Mouse (Mus musculus) liver, embryonic 12.5 days (tissue): ENCODE data around the gene Prex1. TPM values are rescaled to one million over a fixed set of nuclear protein-coding genes. Genes with fewer than 3 reads are reported as not detected.
"Not testable (repeated sequence)": the region's sequence is repeated elsewhere in the genome, so short reads cannot be mapped to it uniquely, and the experiment has no call there.

Experiments
- ATAC-seq: fragments of 200-750 bp; cut with Nextera tagmentation; 2 replicates; pipeline ENCODE4 v1.8.0; 2017; ENCODE audit warnings: moderate number of reproducible peaks, mild to moderate bottlenecking, moderate library complexity
- H3K27ac ChIP-seq: fragments of 300-500 bp; sonication (generic); 2 replicates; pipeline ENCODE4 v1.5.1; 2016; ENCODE audit warnings: mild to moderate bottlenecking
- H3K27me3 ChIP-seq: fragments of 300-500 bp; sonication (generic); replicated peaks from 2 replicates; pipeline ENCODE4 v1.6.1; 2016; ENCODE audit warnings: mild to moderate bottlenecking, moderate library complexity
- H3K36me3 ChIP-seq: fragments of 300-500 bp; sonication (generic); 2 replicates; pipeline ENCODE4 v1.6.1; 2016; ENCODE audit warnings: mild to moderate bottlenecking, moderate library complexity
- H3K4me1 ChIP-seq: fragments of 300-500 bp; sonication (generic); 2 replicates; pipeline ENCODE4 v1.6.1; 2016
- H3K4me2 ChIP-seq: fragments of 300-500 bp; sonication (generic); 2 replicates; pipeline ENCODE4 v1.6.1; 2016; ENCODE audit warnings: mild to moderate bottlenecking, moderate library complexity
- H3K4me3 ChIP-seq: fragments of 300-500 bp; sonication (generic); 2 replicates; pipeline ENCODE4 v1.5.1; 2016; ENCODE audit warnings: mild to moderate bottlenecking, moderate library complexity
- H3K9ac ChIP-seq: fragments of 300-500 bp; sonication (generic); 2 replicates; pipeline ENCODE4 v1.6.1; 2016; ENCODE audit warnings: mild to moderate bottlenecking, moderate library complexity
- H3K9me3 ChIP-seq: fragments of 300-500 bp; sonication (generic); replicated peaks from 2 replicates; pipeline ENCODE4 v1.6.1; 2016; ENCODE audit warnings: mild to moderate bottlenecking, moderate library complexity
- WGBS: fragments of 180-500 bp; shearing (Covaris S2); methylation state at CpG from one replicate; pipeline ENCODE4 v1.1.7; 2016; ENCODE audit not compliant: insufficient replicate concordance; 5-methylcytosine and 5-hydroxymethylcytosine counted together
- polyA plus RNA-seq: library from polyadenylated mRNA; unstranded; fragments of >200 nt; fragmentation: Nextera tagmentation; extraction: Ambion mirVana; gene quantifications from 2 replicates; pipeline ENCODE4 v1.2.1, GENCODE M21; 2016

The Prex1 gene
- polyA plus RNA-seq, 1 experiment from 2014 or later: 17.5 TPM

- WGBS: 62% methylated on average over 7 of the region's 7 CpGs
- no peaks in the 10 kb centered on the region for H3K9me3 ChIP-seq
- H3K4me2 ChIP-seq: no peak overlapping the region
- no peak for ATAC-seq
- no peaks in the 10 kb centered on the region for H3K4me1 ChIP-seq
- no peak overlapping the region for H3K27ac ChIP-seq
- peaks cover 5% of the 10 kb centered on the region; the same call in 1 of the 2 replicates for H3K27me3 ChIP-seq
- no peak overlapping the region for H3K4me3 ChIP-seq
- H3K9ac ChIP-seq: no peak overlapping the region
- no peaks in the 10 kb centered on the region for H3K36me3 ChIP-seq
These were observed 23.7 kb upstream of the Prex1 start for GRCm38 (mm10) chr2:166737307-166737706.

- Histone ChIP-seq H3K4me2 (no peak overlapping the region), H3K9ac (no peak overlapping the region), H3K9me3 (0 out of 2 replicates have a peak, but pooled peaks cover 3% of the 10 kb centered on the region), H3K36me3 (no peaks in the 10 kb centered on the region), H3K4me1 (peaks cover 11% of the 10 kb centered on the region), H3K4me3 (no peak overlapping the region), H3K27me3 (no peaks in the 10 kb centered on the region), H3K27ac (no peak overlapping the region)
- WGBS: 52% methylated on average over 15 of the region's 15 CpGs
- ATAC-seq: no peak
These were observed 21.9 kb upstream of the Prex1 start for GRCm38 (mm10) chr2:166735469-166736001.

- no peaks in the 10 kb centered on the region for H3K27me3 ChIP-seq
- H3K9ac ChIP-seq: no peak overlapping the region
- H3K27ac ChIP-seq: no peak overlapping the region
- no peaks in the 10 kb centered on the region for H3K36me3 ChIP-seq
- no peak for ATAC-seq
- 77% methylated on average over 2 of the region's 2 CpGs for WGBS
- 0 out of 2 replicates have a peak, but pooled peaks cover 3% of the 10 kb centered on the region for H3K9me3 ChIP-seq
- no peak overlapping the region for H3K4me2 ChIP-seq
- H3K4me1 ChIP-seq: peaks cover 25% of the 10 kb centered on the region
- H3K4me3 ChIP-seq: no peak overlapping the region
These were observed 19.2 kb upstream of the Prex1 start for GRCm38 (mm10) chr2:166732860-166733259.

- no peak for ATAC-seq
- Histone ChIP-seq H3K9me3 (0 out of 2 replicates have a peak, but pooled peaks cover 3% of the 10 kb centered on the region), H3K27me3 (no peaks in the 10 kb centered on the region), H3K4me3 (no peak overlapping the region), H3K27ac (no peak overlapping the region), H3K9ac (no peak overlapping the region), H3K36me3 (no peaks in the 10 kb centered on the region), H3K4me2 (no peak overlapping the region), H3K4me1 (peaks cover 25% of the 10 kb centered on the region)
- 71% methylated on average over 4 of the region's 4 CpGs for WGBS
These were observed 18.5 kb upstream of the Prex1 start for GRCm38 (mm10) chr2:166732146-166732545.

GRCm38 (mm10) chr2:166731102-166731883 lies 17.7 kb upstream of the Prex1 start:
- 61% methylated on average over 1 of the region's 1 CpGs for WGBS
- not testable (repeated sequence) for H3K27me3 ChIP-seq, ATAC-seq, H3K36me3 ChIP-seq, H3K4me3 ChIP-seq, H3K4me2 ChIP-seq, H3K9me3 ChIP-seq, H3K27ac ChIP-seq, H3K9ac ChIP-seq
- peaks cover 25% of the 10 kb centered on the region for H3K4me1 ChIP-seq

GRCm38 (mm10) chr2:166730567-166730915 lies 16.9 kb upstream of the Prex1 start:
- Histone ChIP-seq H3K4me1 (peaks cover 25% of the 10 kb centered on the region), H3K27me3 (no peaks in the 10 kb centered on the region), H3K9me3 (0 out of 2 replicates have a peak, but pooled peaks cover 3% of the 10 kb centered on the region), H3K4me3 (no peak overlapping the region), H3K4me2 (no peak overlapping the region), H3K36me3 (no peaks in the 10 kb centered on the region), H3K9ac (no peak overlapping the region), H3K27ac (no peak overlapping the region)
- no peak for ATAC-seq
- WGBS: 64% methylated on average over 6 of the region's 6 CpGs

GRCm38 (mm10) chr2:166729656-166730566 lies 16.3 kb upstream of the Prex1 start:
- Histone ChIP-seq H3K36me3 (no peaks in the 10 kb centered on the region), H3K9ac (no peak overlapping the region), H3K4me3 (no peak overlapping the region), H3K27ac (no peak overlapping the region), H3K4me1 (peaks cover 25% of the 10 kb centered on the region), H3K9me3 (0 out of 2 replicates have a peak, but pooled peaks cover 3% of the 10 kb centered on the region), H3K4me2 (no peak overlapping the region), H3K27me3 (no peaks in the 10 kb centered on the region)
- no peak for ATAC-seq
- WGBS: 41% methylated on average over 19 of the region's 19 CpGs

GRCm38 (mm10) chr2:166729045-166729444 lies 15.4 kb upstream of the Prex1 start:
- WGBS: 44% methylated on average over 3 of the region's 3 CpGs
- H3K36me3 ChIP-seq: no peaks in the 10 kb centered on the region
- 0 out of 2 replicates have a peak overlapping the region, but pooled peaks have one; percentile 5 for H3K27ac ChIP-seq
- H3K9me3 ChIP-seq: 0 out of 2 replicates have a peak, but pooled peaks cover 3% of the 10 kb centered on the region
- no peak overlapping the region for H3K9ac ChIP-seq
- ATAC-seq: no peak
- peaks cover 25% of the 10 kb centered on the region for H3K4me1 ChIP-seq
- no peaks in the 10 kb centered on the region for H3K27me3 ChIP-seq
- H3K4me3 ChIP-seq: no peak overlapping the region
- H3K4me2 ChIP-seq: no peak overlapping the region

GRCm38 (mm10) chr2:166728261-166728680 lies 14.6 kb upstream of the Prex1 start:
- H3K9ac ChIP-seq: no peak overlapping the region
- peaks cover under 1% of the 10 kb centered on the region for H3K27me3 ChIP-seq
- no peaks in the 10 kb centered on the region for H3K36me3 ChIP-seq
- no peak overlapping the region for H3K4me3 ChIP-seq
- 48% methylated on average over 3 of the region's 3 CpGs for WGBS
- peak; percentile 28; the same call in 1 of the 2 replicates for ATAC-seq
- peaks cover 25% of the 10 kb centered on the region for H3K4me1 ChIP-seq
- H3K4me2 ChIP-seq: peak overlapping the region; percentile 10; the same call in 1 of the 2 replicates
- 0 out of 2 replicates have a peak overlapping the region, but pooled peaks have one; percentile 5 for H3K27ac ChIP-seq
- H3K9me3 ChIP-seq: 0 out of 2 replicates have a peak, but pooled peaks cover 3% of the 10 kb centered on the region

GRCm38 (mm10) chr2:166727790-166728189 lies 14.2 kb upstream of the Prex1 start:
- Histone ChIP-seq H3K36me3 (no peaks in the 10 kb centered on the region), H3K4me3 (no peak overlapping the region), H3K4me1 (peaks cover 25% of the 10 kb centered on the region), H3K27me3 (peaks cover 6% of the 10 kb centered on the region), H3K27ac (no peak overlapping the region), H3K4me2 (peak overlapping the region; percentile 10; the same call in 1 of the 2 replicates), H3K9ac (no peak overlapping the region), H3K9me3 (0 out of 2 replicates have a peak, but pooled peaks cover 3% of the 10 kb centered on the region)
- no peak for ATAC-seq
- WGBS: 60% methylated on average over 10 of the region's 10 CpGs

GRCm38 (mm10) chr2:166726891-166727290 lies 13.3 kb upstream of the Prex1 start:
- 0 out of 2 replicates have a peak, but pooled peaks cover 3% of the 10 kb centered on the region for H3K9me3 ChIP-seq

More at GRCm38 (mm10) chr2:166726891-166727290, 13.3 kb upstream of the Prex1 start:
- no peak overlapping the region for H3K4me2 ChIP-seq
- peaks cover 25% of the 10 kb centered on the region for H3K4me1 ChIP-seq
- no peak overlapping the region for H3K9ac ChIP-seq
- peaks cover 12% of the 10 kb centered on the region for H3K27me3 ChIP-seq
- WGBS: 63% methylated on average over 6 of the region's 6 CpGs
- no peak overlapping the region for H3K4me3 ChIP-seq
- ATAC-seq: no peak
- H3K36me3 ChIP-seq: no peaks in the 10 kb centered on the region
- no peak overlapping the region for H3K27ac ChIP-seq
